Mouse (Mus musculus) lung, embryonic 16.5 days (tissue): Measurements from ENCODE around the gene Fer. TPM values are rescaled to one million over a fixed set of nuclear protein-coding genes. Genes with fewer than 3 reads are reported as not detected.

ENCODE experiments used
- ATAC-seq: fragments of 200-750 bp; cut with Nextera tagmentation; 2 replicates; pipeline ENCODE4 v1.8.0; 2017; ENCODE audit warnings: low read depth, mild to moderate bottlenecking, moderate library complexity
- H3K27ac ChIP-seq: fragments of 300-500 bp; sonication (generic); 2 replicates; pipeline ENCODE4 v1.5.1; 2014; ENCODE audit warnings: mild to moderate bottlenecking, control low read depth, low read length
- H3K27me3 ChIP-seq: fragments of 300-500 bp; sonication (generic); 2 replicates; pipeline ENCODE4 v1.6.1; 2014; ENCODE audit warnings: low read depth, low read length, mixed read lengths; ENCODE audit not compliant: control insufficient read depth, insufficient read depth
- H3K36me3 ChIP-seq: fragments of 300-500 bp; sonication (generic); 2 replicates; pipeline ENCODE4 v1.6.1; 2014; ENCODE audit warnings: low read length; ENCODE audit not compliant: control insufficient read depth, insufficient read depth
- H3K4me1 ChIP-seq: fragments of 300-500 bp; sonication (generic); replicated peaks from 2 replicates; pipeline ENCODE4 v1.6.1; 2014; ENCODE audit warnings: low read length, mixed read lengths; ENCODE audit not compliant: control insufficient read depth, insufficient read depth
- H3K4me2 ChIP-seq: fragments of 300-500 bp; sonication (generic); 2 replicates; pipeline ENCODE4 v1.6.1; 2014; ENCODE audit warnings: low read depth, low read length, control low read depth
- H3K4me3 ChIP-seq: fragments of 300-500 bp; sonication (generic); 2 replicates; pipeline ENCODE4 v1.5.1; 2014; ENCODE audit warnings: mild to moderate bottlenecking, low read length, control low read depth
- H3K9ac ChIP-seq: fragments of 300-500 bp; sonication (generic); 2 replicates; pipeline ENCODE4 v1.6.1; 2014; ENCODE audit warnings: low read length, control low read depth
- H3K9me3 ChIP-seq: fragments of 300-500 bp; sonication (generic); 2 replicates; pipeline ENCODE4 v1.6.1; 2016; ENCODE audit warnings: low read length; ENCODE audit not compliant: control insufficient read depth
- WGBS: fragments of 180-500 bp; shearing (Covaris S2); extraction: QIAGEN DNeasy Blood & Tissue Kit; methylation state at CpG from one replicate; pipeline ENCODE4 v1.1.7; 2014; 5-methylcytosine and 5-hydroxymethylcytosine counted together
- polyA plus RNA-seq: library from polyadenylated mRNA; unstranded; fragments of >200 nt; fragmentation: Nextera tagmentation; extraction: Ambion mirVana; gene quantifications from 2 replicates; pipeline ENCODE4 v1.2.1, GENCODE M21; 2015

Gene Fer
- polyA plus RNA-seq, 1 experiment from 2014 or later, result 28.5 TPM

GRCm38 (mm10) chr17:64018240-64018639, 155.4 kb downstream of the Fer start:
- Histone ChIP-seq H3K27me3 (no peaks in the 10 kb centered on the region), H3K4me2 (no peak overlapping the region), H3K4me3 (no peak overlapping the region), H3K9ac (no peak overlapping the region), H3K9me3 (no peaks in the 10 kb centered on the region), H3K4me1 (no peaks in the 10 kb centered on the region), H3K36me3 (no peaks in the 10 kb centered on the region), H3K27ac (no peak overlapping the region)
- ATAC-seq, result no peak
- WGBS, result 91% methylated on average over 6 of the region's 6 CpGs

GRCm38 (mm10) chr17:64018870-64019269, 156.0 kb downstream of the Fer start:
- no peaks in the 10 kb centered on the region for H3K4me1 ChIP-seq
- H3K4me2 ChIP-seq, result no peak overlapping the region
- H3K9me3 ChIP-seq, result no peaks in the 10 kb centered on the region
- ATAC-seq, result no peak
- H3K27ac ChIP-seq, result no peak overlapping the region
- no peak overlapping the region for H3K9ac ChIP-seq
- H3K36me3 ChIP-seq, result no peaks in the 10 kb centered on the region
- H3K27me3 ChIP-seq, result no peaks in the 10 kb centered on the region
- WGBS, result 69% methylated on average over 3 of the region's 3 CpGs
- no peak overlapping the region for H3K4me3 ChIP-seq

DNA sequence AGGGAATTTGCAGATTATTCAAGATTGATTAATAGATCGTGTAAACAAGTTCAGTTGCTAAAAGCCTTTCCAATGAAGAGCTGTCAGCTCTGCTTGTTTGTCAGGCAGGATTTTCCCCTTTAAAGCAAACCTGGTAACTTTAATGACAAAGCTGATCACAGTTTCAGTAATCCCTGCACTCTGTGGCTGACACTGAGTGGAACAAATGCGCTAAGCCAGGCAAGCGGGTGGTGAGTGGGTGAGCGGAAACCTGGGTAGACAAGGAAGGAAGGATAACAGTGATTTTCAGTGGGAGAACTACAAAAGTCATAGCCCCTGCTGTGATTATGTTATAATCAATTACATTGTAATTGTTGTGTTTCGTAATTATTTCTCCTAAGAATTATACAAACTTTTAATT, 156.8 kb downstream of the Fer start:
- no peaks in the 10 kb centered on the region for H3K27me3 ChIP-seq
- no peak overlapping the region for H3K4me3 ChIP-seq
- H3K36me3 ChIP-seq, result no peaks in the 10 kb centered on the region
- H3K9me3 ChIP-seq, result no peaks in the 10 kb centered on the region
- H3K4me1 ChIP-seq, result no peaks in the 10 kb centered on the region
- 60% methylated on average over 5 of the region's 5 CpGs for WGBS
- no peak overlapping the region for H3K27ac ChIP-seq
- no peak for ATAC-seq
- H3K9ac ChIP-seq, result no peak overlapping the region
- no peak overlapping the region for H3K4me2 ChIP-seq

DNA sequence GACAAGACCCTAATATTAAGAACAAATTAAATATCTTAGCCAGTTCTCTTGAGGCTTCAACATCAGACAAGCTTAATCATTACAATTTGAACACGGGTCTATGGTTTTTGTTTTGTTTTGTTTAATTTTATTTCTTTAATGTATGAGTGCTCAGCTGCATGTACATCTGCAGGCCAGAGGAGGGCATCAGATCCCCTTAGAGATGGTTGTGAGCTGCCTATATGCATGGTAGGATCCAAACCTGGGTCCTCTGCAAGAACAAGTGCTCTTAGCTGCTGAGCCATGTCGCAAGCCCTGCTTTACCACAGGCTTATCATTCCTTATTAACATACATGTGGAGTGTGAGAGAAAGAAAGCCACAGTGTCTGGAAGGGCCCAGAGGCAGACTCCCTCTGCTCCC, 163.6 kb downstream of the Fer start:
- H3K27me3 ChIP-seq, result no peaks in the 10 kb centered on the region
- 49% methylated on average over 2 of the region's 2 CpGs for WGBS
- no peak for ATAC-seq

DNA sequence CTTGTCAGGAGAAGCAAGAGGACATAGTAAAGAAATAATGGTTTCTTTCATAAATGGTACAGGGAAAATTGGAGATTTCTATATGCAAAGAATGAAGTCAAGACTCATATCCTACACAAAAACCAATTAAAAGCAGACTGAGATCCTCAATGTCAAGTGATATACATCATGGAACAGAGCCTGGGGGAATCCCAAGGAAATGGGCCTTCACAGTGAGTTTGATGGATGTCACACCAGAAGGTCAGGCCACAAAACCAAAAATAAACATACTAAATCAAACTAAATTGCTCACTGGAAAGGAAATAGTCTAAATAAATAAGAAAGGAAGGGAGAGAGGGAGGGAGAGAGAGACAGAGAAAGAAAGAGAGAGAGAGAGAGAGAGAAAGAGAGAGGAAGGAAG, 178.9 kb downstream of the Fer start:
- Histone ChIP-seq H3K4me2 (no peak overlapping the region), H3K4me1 (no peaks in the 10 kb centered on the region), H3K27ac (no peak overlapping the region), H3K9ac (no peak overlapping the region), H3K4me3 (no peak overlapping the region), H3K36me3 (no peaks in the 10 kb centered on the region; the same call in none of the 2 replicates), H3K9me3 (no peaks in the 10 kb centered on the region), H3K27me3 (no peaks in the 10 kb centered on the region)
- no peak for ATAC-seq

More for the DNA sequence above, 163.6 kb downstream of the Fer start:
- Histone ChIP-seq H3K27ac (no peak overlapping the region), H3K4me3 (no peak overlapping the region), H3K36me3 (no peaks in the 10 kb centered on the region), H3K9me3 (no peaks in the 10 kb centered on the region), H3K9ac (no peak overlapping the region), H3K4me2 (no peak overlapping the region), H3K4me1 (no peaks in the 10 kb centered on the region)

DNA sequence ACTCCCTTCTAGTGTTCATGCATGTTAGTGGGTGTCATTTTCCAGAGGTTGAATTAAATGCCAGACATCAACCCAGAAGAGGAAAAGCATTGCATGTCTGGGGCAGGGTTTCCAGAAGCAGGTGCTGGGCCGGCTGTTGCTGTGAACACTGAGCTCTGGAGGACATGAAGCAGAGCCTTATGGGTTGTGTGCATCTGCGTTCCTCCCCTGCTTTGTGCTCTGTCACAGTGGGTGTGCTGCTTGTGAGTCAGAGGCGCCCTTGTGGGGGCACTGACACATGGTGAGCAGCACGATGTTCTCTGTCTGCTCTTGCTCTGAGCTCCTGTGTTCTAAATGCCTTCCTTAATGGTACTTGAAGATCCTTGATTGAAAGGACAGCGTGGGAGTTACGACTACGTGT, 182.5 kb downstream of the Fer start:
- Histone ChIP-seq H3K27me3 (no peaks in the 10 kb centered on the region), H3K4me3 (no peak overlapping the region), H3K4me1 (no peaks in the 10 kb centered on the region), H3K27ac (no peak overlapping the region), H3K9ac (no peak overlapping the region), H3K4me2 (no peak overlapping the region), H3K36me3 (no peaks in the 10 kb centered on the region), H3K9me3 (no peaks in the 10 kb centered on the region)
- ATAC-seq, result no peak
- WGBS, result 76% methylated on average over 7 of the region's 7 CpGs

DNA sequence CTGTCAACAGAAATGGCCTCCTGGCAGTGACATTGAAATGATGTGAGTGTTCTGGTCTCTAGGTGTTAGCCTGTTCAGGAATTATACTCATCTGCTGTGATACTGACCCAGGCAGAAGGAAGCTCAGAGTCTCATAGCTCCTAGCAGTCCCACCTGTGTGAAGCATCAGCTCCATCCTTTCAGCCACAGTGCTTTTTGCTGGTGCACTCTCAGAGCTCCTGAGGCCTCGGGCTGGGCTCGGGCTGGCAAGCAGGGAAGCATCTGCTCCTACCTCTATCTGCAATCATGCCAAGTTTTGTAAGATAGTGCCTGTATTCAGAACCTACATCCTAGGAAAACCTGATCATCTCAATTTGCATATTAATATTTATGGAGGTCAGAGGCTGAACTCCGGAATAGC, 183.7 kb downstream of the Fer start:
- H3K4me3 ChIP-seq, result no peak overlapping the region
- H3K27me3 ChIP-seq, result no peaks in the 10 kb centered on the region
- H3K9me3 ChIP-seq, result no peaks in the 10 kb centered on the region
- no peak overlapping the region for H3K9ac ChIP-seq
- H3K27ac ChIP-seq, result no peak overlapping the region
- WGBS, result 91% methylated on average over 3 of the region's 3 CpGs
- H3K4me2 ChIP-seq, result no peak overlapping the region
- H3K4me1 ChIP-seq, result no peaks in the 10 kb centered on the region
- no peak for ATAC-seq
- no peaks in the 10 kb centered on the region for H3K36me3 ChIP-seq

DNA sequence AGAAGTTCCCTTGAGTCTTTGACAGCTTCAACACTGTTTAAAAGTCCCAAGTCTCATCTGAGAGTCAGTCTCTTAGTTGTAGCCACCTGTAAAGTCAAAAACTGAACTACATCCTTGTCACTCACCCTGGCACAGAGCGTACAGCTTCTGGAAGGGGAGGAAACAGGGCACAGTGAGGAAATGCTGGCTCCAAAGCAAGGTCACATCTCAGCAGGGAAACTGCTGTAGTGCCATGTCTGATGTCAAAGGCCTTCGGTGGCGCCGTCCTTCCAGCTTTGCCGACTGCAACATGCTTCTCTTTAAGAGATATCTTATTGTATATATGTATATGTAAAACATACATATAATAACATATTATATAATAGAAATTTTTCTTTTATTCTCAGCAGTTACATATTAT, 188.0 kb downstream of the Fer start:
- WGBS, result 84% methylated on average over 5 of the region's 5 CpGs
- Histone ChIP-seq H3K9ac (no peak overlapping the region), H3K27me3 (no peaks in the 10 kb centered on the region), H3K4me2 (no peak overlapping the region), H3K36me3 (no peaks in the 10 kb centered on the region), H3K9me3 (no peaks in the 10 kb centered on the region), H3K4me1 (no peaks in the 10 kb centered on the region), H3K27ac (no peak overlapping the region), H3K4me3 (no peak overlapping the region)
- ATAC-seq, result no peak

DNA sequence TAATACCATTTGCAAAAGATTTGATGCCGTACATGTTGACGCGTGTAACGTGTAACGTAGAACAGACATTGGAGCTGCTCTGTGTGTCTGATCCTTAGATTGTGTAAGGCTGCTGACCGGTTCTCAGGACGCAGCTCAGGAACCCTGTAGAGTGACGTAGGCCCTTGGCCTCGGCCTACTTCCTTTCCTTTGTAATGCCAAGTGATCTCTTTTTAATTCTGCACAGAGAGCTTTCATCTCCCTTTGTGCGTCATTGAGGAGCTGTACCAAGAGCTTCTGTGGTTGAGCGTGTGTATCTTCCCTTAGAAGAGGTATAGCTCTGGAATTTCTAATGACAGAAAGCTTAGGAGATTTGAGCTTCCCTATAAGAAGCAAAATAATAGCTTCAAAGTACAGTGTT, 190.8 kb downstream of the Fer start:
- 91% methylated on average over 11 of the region's 11 CpGs for WGBS

GRCm38 (mm10) chr17:64060529-64060928, 197.7 kb downstream of the Fer start:
- no peak for ATAC-seq
- no peak overlapping the region for H3K27ac ChIP-seq

More for the DNA sequence above, 190.8 kb downstream of the Fer start:
- no peak overlapping the region for H3K27ac ChIP-seq
- no peaks in the 10 kb centered on the region for H3K27me3 ChIP-seq
- no peak for ATAC-seq
- H3K9me3 ChIP-seq, result no peaks in the 10 kb centered on the region
- H3K9ac ChIP-seq, result no peak overlapping the region
- H3K4me1 ChIP-seq, result no peaks in the 10 kb centered on the region
- H3K4me3 ChIP-seq, result no peak overlapping the region
- H3K36me3 ChIP-seq, result no peaks in the 10 kb centered on the region
- H3K4me2 ChIP-seq, result no peak overlapping the region

More at GRCm38 (mm10) chr17:64060529-64060928, 197.7 kb downstream of the Fer start:
- no peak overlapping the region for H3K4me3 ChIP-seq
- H3K27me3 ChIP-seq, result no peaks in the 10 kb centered on the region
- no peaks in the 10 kb centered on the region for H3K36me3 ChIP-seq
- H3K9ac ChIP-seq, result no peak overlapping the region
- H3K4me2 ChIP-seq, result no peak overlapping the region
- H3K4me1 ChIP-seq, result no peaks in the 10 kb centered on the region; the same call in 1 of the 2 replicates
- H3K9me3 ChIP-seq, result no peaks in the 10 kb centered on the region
